In genomic region chr3:130473211-130473768, GRCm38 (mm10) we compare ENCODE assay signal across 20 mouse cellular contexts.
DNase-seq lines count a peak whose midpoint lies in the region; ATAC-seq and TF ChIP-seq lines count a peak whose summit lies in the region.
"Had no signal": no experiment of that assay in that cellular context is flagged by ENCODE, and none has a peak within 500 bp of the region (broad histone marks: within the 10 kb centered on the region; RNA-seq: fewer than 3 reads in every experiment).

No protein-coding gene starts in this region.

- no peaks in the 10 kb centered on the region for H3K9me3 ChIP-seq in lung, postnatal 0 days (ENCODE audit: low read length)
- H3K9me3 ChIP-seq: forebrain, embryonic 12.5 days; midbrain, embryonic 10.5 days had no signal

- H3K36me3 ChIP-seq in lung, postnatal 0 days (ENCODE audit: insufficient read depth, low read length): no peaks in the 10 kb centered on the region
- H3K36me3 ChIP-seq: forebrain, embryonic 12.5 days; midbrain, embryonic 10.5 days had no signal

- H3K27me3 ChIP-seq in lung, postnatal 0 days (replicated peaks; ENCODE audit: insufficient read depth, low read length): no peaks in the 10 kb centered on the region
- H3K27me3 ChIP-seq: forebrain, embryonic 12.5 days had no signal

- TF ChIP-seq EP300 in lung, postnatal 0 days (IDR thresholded peaks at IDR 0.05): no peak

- TF ChIP-seq CTCF in lung, postnatal 0 days (IDR thresholded peaks at IDR 0.05): no peak

- 16% methylated on average over 4 of the region's 4 CpGs for WGBS in lung, postnatal 0 days

- peaks cover 5% of the 10 kb centered on the region; the same call in 1 of the 2 replicates for H3K4me1 ChIP-seq in lung, postnatal 0 days (ENCODE audit: insufficient read depth, low read depth, low read length)
- H3K4me1 ChIP-seq: forebrain, embryonic 12.5 days; midbrain, embryonic 10.5 days had no signal

- peak overlapping the region; percentile 12; the same call in 1 of the 2 replicates for H3K4me2 ChIP-seq in lung, postnatal 0 days (replicated peaks; ENCODE audit: low read depth, low read length)
- H3K4me2 ChIP-seq: forebrain, embryonic 12.5 days had no signal

- ATAC-seq in lung, postnatal 0 days: peak; percentile 75
- no peak for ATAC-seq in cerebellum, adult (ENCODE audit: insufficient number of reproducible peaks, low FRiP score, low TSS enrichment)
- ATAC-seq: activated CD4-positive, CD25-positive, alpha-beta regulatory T cell, adult 4 months; hindbrain, embryonic 16.5 days; intestine, postnatal 0 days; liver, postnatal 0 days had no signal

- H3K27ac ChIP-seq in lung, postnatal 0 days (ENCODE audit: low read length): no peak overlapping the region
- H3K27ac ChIP-seq: forebrain, embryonic 12.5 days; heart, adult 2 months; layer of hippocampus, adult 2 months; midbrain, embryonic 10.5 days had no signal

- H3K4me3 ChIP-seq in lung, postnatal 0 days (ENCODE audit: low read depth, low read length): no peak overlapping the region
- H3K4me3 ChIP-seq: forebrain, embryonic 12.5 days; heart, adult 2 months; layer of hippocampus, adult 2 months; midbrain, embryonic 10.5 days had no signal

- no peak overlapping the region for H3K9ac ChIP-seq in lung, postnatal 0 days (replicated peaks; ENCODE audit: low read depth)
- H3K9ac ChIP-seq: forebrain, embryonic 12.5 days; liver, postnatal 0 days had no signal

- peak; percentile 9 to 36 for DNase-seq in urinary bladder, adult 18-20 months (ENCODE audit: low spot score in 2 of 2)
- no peak for DNase-seq in urinary bladder, postnatal 4 days (ENCODE audit: low spot score in 2 of 2)
- peak; percentile 46 for DNase-seq in hindlimb bud, embryonic 11.5 days (ENCODE audit: extremely low spot score, low read depth, low spot score)
- DNase-seq in lung, postnatal 0 days (ENCODE audit: low spot score): peak; percentile 54
- DNase-seq in embryo, embryonic 10 days (ENCODE audit: low spot score): no peak
- no peak for DNase-seq in left cerebral cortex, adult 9 months (ENCODE audit: low spot score in 2 of 2)
- DNase-seq: adrenal gland, postnatal 14 days; cerebellum, adult 11 months; cerebellum, postnatal 14 days; heart, adult 2 months; layer of hippocampus, postnatal 36 days; liver, postnatal 0 days; retina, postnatal 1 day had no signal

Comparison
In these comparisons a context has a peak if more than half of its experiments do, and no peak if none do; other contexts are left out.
1. DNase-seq: peak in urinary bladder, adult 18-20 months (2 of 2), hindlimb bud, embryonic 11.5 days (single experiment) and lung, postnatal 0 days (single experiment); none in urinary bladder, postnatal 4 days (0 of 2), embryo, embryonic 10 days (single experiment) and left cerebral cortex, adult 9 months (0 of 2).